Mouse (Mus musculus) small intestine, adult 2 months (tissue): Measurements from ENCODE around the gene Dkc1. TPM values are rescaled to one million over a fixed set of nuclear protein-coding genes. Genes with fewer than 3 reads are reported as not detected.

Experiments
- H3K27ac ChIP-seq: fragments of 200-500 bp; 2 replicates; pipeline ENCODE4 v1.5.1; 2012; ENCODE audit warnings: low read depth, low read length, control low read depth, inconsistent platforms; ENCODE audit not compliant: insufficient read depth
- H3K27me3 ChIP-seq: fragments of 200-500 bp; 2 replicates; pipeline ENCODE4 v1.6.1; 2012; ENCODE audit warnings: mild to moderate bottlenecking, moderate library complexity, low read length, inconsistent platforms; ENCODE audit not compliant: control insufficient read depth, insufficient read depth
- H3K36me3 ChIP-seq: fragments of 200-500 bp; 2 replicates; pipeline ENCODE4 v1.6.1; 2012; ENCODE audit warnings: mild to moderate bottlenecking, low read length, control low read depth, inconsistent platforms; ENCODE audit not compliant: control insufficient read depth, insufficient read depth
- H3K4me1 ChIP-seq: fragments of 200-500 bp; 2 replicates; pipeline ENCODE4 v1.6.1; 2012; ENCODE audit warnings: low read length, inconsistent platforms, mixed read lengths; ENCODE audit not compliant: control insufficient read depth, insufficient read depth, insufficient read length
- H3K4me3 ChIP-seq: fragments of 200-500 bp; 2 replicates; pipeline ENCODE4 v1.5.1; 2012; ENCODE audit warnings: low read depth, mild to moderate bottlenecking, control low read depth, inconsistent platforms, low read length, moderate library complexity
- CTCF ChIP-seq: fragments of 200-500 bp; IDR thresholded peaks from 2 replicates; pipeline ENCODE4 v1.5.1; 2012; ENCODE audit warnings: low read depth, mild to moderate bottlenecking, control low read depth, inconsistent platforms, low read length, moderate library complexity, mixed read lengths; ENCODE audit not compliant: insufficient replicate concordance, insufficient read length; ENCODE audit errors: extremely low read depth
- POLR2A ChIP-seq: fragments of 200-500 bp; IDR thresholded peaks from 2 replicates; pipeline ENCODE4 v1.6.1; 2012; ENCODE audit warnings: low read depth, mild to moderate bottlenecking, control low read depth, inconsistent platforms, low read length, moderate library complexity
- WGBS: fragments of 180-500 bp; shearing (Covaris S2); methylation state at CpG from one replicate; pipeline ENCODE4 v1.1.7; 2018; 5-methylcytosine and 5-hydroxymethylcytosine counted together
- polyA plus RNA-seq: library from polyadenylated mRNA; depleted of rRNA; stranded (reverse); fragments of >200 nt; gene quantifications from 2 replicates; pipeline ENCODE4 v1.2.3, GENCODE M21; 2012; rRNA removed

Dkc1 gene
- polyA plus RNA-seq, 1 experiment = 4.0 TPM

DNA sequence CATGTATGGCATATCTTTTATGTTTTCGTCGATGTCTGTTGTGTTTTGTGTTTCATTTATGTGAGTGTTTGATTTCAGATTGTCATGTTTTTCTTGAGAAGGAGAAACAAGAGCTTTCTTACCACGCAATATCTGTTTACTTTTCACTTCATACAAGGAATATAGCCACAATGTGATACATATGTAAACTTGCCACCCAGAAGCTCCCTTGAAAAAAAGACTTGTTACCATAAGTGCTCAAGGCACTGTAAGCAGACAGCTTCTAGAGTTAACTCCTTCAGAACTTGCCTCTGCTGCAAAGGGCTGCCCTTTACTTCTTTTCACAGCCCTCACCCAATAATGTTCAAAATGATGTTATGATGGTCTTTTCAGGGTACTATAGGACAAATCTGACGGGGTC lies 52.8 kb downstream of the Dkc1 start:
- peaks cover 4% of the 10 kb centered on the region; the same call in 1 of the 2 replicates for H3K4me1 ChIP-seq
- TF ChIP-seq POLR2A = no peak
- TF ChIP-seq CTCF = no peak
- no peak overlapping the region for H3K27ac ChIP-seq
- 79% methylated on average over 4 of the region's 4 CpGs for WGBS
- H3K36me3 ChIP-seq = no peaks in the 10 kb centered on the region
- no peak overlapping the region for H3K4me3 ChIP-seq
- no peaks in the 10 kb centered on the region for H3K27me3 ChIP-seq

DNA sequence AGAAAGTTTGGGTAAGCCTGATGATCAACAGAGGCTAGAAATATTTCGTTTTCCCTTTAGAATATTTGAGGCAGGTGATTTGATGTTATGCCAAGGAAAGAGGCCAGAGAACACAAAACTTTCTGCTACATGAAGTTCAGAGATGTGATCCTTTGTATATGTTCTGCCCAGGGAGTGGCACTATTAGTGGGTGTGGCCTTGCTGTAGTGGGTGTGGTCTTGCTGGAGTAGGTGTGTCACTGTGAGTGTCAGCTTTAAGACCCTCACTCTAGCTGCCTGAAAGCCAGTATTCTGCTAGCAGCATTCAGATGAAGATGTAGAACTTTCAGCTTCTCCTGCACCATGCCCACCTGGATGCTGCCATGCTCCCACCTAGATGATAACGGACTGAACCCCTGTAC lies 54.6 kb downstream of the Dkc1 start:
- WGBS = 78% methylated on average over 2 of the region's 2 CpGs
- no peaks in the 10 kb centered on the region for H3K27me3 ChIP-seq
- TF ChIP-seq CTCF (no peak), POLR2A (no peak)
- H3K36me3 ChIP-seq = no peaks in the 10 kb centered on the region
- H3K27ac ChIP-seq = no peak overlapping the region
- no peak overlapping the region for H3K4me3 ChIP-seq
- H3K4me1 ChIP-seq = peaks cover 4% of the 10 kb centered on the region; the same call in 1 of the 2 replicates

- Histone ChIP-seq H3K4me3 (no peak overlapping the region), H3K36me3 (no peaks in the 10 kb centered on the region), H3K27me3 (no peaks in the 10 kb centered on the region), H3K4me1 (peaks cover 4% of the 10 kb centered on the region; the same call in 1 of the 2 replicates), H3K27ac (peak overlapping the region; percentile 85)
- TF ChIP-seq CTCF (no peak), POLR2A (no peak)
- 10% methylated on average over 1 of the region's 1 CpGs for WGBS
Measured at GRCm38 (mm10) chrX:75152249-75152648, 56.6 kb downstream of the Dkc1 start.

GRCm38 (mm10) chrX:75155576-75156243 lies 60.1 kb downstream of the Dkc1 start:
- Histone ChIP-seq H3K36me3 (no peaks in the 10 kb centered on the region), H3K27me3 (no peaks in the 10 kb centered on the region), H3K27ac (no peak overlapping the region), H3K4me1 (peaks cover 4% of the 10 kb centered on the region; the same call in 1 of the 2 replicates), H3K4me3 (peak overlapping the region; percentile 52)
- no peak for TF ChIP-seq CTCF
- TF ChIP-seq POLR2A = no peak
- WGBS = 22% methylated on average over 42 of the region's 49 CpGs

Other genes starting within 250 kb of the Dkc1 start
- 0.17 and 0.39 TPM in 2 replicates for gene Gab3, start 10.4 kb upstream of the Dkc1 start, polyA plus RNA-seq
- gene Mpp1, start 35.2 kb downstream of the Dkc1 start, polyA plus RNA-seq = 25.2 and 263 TPM in 2 replicates
- gene Smim9, start 67.9 kb downstream of the Dkc1 start, polyA plus RNA-seq = not detected in 2 replicates